Mouse (Mus musculus): ENCODE measurements at regions not wholly inside any gene's neighbourhood (a gene's known extent, or its start where the extent isn't known, plus 50 kb on each side); places are given as distances from the start of the nearest gene placed in this dataset.
A peak's percentile ranks its signal among the peaks of the same experiment; 100 is the strongest.

DNA sequence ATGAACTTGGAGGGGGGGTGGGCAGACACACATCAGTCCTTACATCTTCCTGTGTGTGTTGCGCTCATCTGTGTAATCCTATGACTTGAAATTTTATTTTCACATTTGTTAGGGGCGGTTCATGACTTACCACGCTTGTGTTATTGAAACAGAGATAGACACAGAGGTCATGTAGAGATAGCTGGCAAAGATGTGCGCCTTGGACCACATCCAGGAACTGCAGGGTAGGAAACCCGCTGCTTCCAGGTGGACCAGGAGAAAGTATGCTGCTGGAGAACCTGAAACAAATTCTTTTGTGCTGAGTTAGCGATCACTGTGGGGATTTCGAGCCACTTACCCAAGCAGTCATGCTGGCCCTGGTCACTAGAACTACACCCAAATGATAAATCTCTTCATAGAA is 89.1 kb downstream of the Kcnj2 start:
- DNase-seq: no peak

DNA sequence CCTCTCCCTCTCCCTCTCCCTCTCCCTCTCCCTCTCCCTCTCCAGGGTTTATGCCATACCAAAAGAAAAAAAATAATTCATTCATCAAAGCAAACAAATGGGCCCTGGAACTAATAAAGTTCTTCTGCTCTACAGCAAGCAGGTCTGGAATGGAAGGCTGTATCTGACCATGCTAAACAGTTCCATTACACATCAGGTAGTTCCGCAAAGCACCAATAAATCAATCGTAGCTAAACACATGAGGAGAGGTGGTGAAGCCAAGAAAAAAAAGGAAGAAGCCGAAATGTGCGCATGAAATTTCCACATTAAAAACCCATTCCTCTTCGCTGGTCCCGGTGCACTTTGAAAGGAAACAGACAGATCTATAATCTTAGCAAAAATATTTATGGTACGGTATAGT is 89.8 kb downstream of the Kcnj2 start:
- no peak for DNase-seq

DNA sequence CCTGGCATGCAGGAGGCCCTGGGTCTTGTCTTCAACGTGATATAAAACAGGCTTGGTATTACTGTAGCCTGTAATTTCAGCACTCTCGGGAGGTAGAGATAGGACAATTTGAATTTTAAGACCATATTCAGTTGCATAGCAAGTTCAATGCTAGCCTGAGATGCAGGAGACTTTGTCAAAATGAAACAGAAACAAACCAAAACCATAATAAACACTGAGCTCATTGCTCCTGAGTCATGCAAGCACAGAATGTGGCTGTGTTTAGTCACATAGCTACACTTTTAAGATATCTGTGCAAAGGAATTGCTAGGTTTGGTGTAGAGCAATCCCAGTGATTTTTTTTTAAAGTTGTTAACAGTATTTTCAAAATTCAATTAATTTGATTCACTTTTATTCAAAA is 93.3 kb downstream of the Kcnj2 start:
- no peak for DNase-seq

DNA sequence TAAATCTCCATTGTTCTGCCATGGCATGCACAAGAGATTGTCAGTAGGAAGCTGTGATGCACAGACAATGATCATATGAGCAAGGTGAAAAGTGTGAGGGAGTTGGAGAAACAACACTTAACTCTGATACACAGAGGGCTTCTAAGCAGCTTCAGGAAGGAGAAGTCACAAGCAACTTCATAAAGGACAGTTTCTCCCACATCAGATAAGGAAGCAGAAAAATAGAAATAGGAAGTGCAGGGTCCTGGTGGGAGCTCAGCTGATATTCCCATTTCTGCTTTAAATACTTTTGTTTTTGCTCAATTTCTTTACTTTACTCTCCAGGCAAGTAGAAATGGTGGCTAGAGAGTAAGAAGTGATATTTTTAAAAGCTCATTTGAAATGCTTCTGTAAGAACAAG is 98.9 kb downstream of the Kcnj2 start:
- DNase-seq: no peak

DNA sequence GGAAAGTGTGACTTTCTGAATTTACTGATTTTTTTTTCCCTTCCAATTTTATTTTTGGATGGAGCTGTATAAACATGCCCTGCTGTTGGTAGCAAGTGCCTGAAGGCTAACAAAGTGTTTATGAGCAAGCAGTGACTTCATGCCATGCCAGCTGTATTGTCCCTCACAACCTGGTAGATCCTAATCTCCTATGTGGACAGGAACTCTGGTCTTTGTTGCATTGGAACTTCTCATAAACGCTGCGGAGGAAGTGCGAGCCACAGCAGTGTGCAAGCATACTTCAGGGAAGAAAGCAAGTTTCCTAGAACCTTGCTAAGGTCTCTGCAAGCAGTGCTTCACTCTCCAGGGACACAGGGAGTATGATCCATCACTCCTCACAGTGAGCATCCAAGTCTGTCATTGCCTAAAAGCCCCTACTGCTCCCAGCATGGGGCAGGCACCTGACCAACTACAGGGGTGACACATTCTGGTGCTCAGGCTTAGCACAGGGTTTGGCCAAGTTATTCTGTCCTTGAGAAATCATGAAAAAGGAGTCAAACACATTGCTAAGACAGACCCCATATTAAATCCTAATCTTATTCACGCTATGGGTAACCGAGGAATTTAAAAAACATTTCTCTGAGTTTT is 104.3 kb downstream of the Kcnj2 start:
- DNase-seq: no peak

DNA sequence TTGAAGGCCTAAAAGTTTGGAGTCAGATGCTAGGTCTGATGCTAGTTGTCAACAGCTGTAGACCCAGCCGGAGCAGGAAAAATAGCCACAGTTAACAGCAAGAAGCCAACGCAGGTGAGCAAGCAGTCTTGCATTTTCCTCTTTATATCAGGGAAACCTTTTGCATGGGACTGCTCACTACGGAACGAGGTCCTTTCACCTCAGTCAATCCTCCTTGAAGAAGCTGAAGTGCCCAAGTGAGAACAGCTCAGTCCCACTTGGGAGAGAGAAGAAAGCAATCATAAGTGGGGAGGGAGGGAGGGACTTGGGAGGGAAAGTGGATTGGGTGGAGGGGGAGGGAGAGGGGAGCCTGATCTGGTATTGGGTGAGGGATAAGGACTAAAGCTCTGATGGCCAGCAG is 107.6 kb downstream of the Kcnj2 start:
- no peak for DNase-seq

DNA sequence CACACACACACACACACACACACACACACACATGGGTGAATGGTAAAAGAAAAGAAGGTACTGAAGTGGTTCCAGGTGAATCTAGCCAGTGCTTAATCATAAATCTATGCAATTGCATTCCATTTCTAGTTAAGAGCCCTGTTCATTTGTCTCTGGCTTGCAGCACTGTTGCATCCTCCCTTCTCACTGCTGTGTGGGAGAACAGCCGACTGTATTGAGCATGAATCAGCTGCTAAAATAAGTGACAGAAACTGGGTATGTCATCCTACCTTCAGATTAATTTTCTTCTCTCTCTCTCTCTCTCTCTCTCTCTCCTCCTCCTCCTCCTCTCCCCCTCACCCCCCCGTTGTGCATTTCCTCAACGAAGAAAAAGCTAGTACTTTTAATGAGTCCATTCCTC is 109.6 kb downstream of the Kcnj2 start:
- DNase-seq: peak; percentile 34

DNA sequence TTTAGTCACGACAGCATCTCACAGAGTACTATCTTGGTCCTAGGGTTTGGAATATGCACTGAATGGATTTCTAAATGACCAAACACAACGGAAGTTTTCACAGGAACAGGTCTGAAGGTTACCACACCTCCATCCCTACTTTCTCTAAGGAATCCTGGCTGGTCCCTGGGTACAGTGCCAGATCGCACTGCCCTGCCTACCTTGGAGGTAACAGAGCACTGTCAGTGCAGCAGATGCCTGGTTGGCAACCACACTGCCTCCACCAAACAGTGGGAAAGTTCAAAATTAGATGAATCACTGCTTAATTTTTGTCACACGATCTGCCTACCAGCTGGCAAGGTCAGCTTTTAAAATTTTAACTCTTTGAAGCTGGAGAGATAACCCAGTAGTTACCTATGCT is 111.6 kb downstream of the Kcnj2 start:
- no peak for DNase-seq

DNA sequence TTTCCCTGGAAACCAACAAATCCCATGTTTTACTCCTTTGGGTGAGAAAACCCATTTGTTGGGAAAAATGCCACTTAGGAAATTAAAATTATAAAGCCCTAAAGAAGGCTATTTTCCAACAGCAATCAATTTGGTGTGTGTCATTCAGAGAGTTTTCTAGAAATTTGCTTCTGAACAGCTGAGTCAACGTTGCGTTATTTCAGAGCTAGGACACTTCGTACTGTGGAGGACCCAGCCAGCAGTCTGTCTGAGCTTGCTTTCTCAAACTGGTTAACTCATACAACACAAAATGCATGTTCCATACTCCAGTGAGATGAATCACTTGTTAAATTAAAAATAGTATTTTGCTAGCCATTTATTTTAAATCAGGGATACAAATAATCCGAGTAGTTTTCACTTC is 131.5 kb downstream of the Kcnj2 start:
- DNase-seq: peak; percentile 24

DNA sequence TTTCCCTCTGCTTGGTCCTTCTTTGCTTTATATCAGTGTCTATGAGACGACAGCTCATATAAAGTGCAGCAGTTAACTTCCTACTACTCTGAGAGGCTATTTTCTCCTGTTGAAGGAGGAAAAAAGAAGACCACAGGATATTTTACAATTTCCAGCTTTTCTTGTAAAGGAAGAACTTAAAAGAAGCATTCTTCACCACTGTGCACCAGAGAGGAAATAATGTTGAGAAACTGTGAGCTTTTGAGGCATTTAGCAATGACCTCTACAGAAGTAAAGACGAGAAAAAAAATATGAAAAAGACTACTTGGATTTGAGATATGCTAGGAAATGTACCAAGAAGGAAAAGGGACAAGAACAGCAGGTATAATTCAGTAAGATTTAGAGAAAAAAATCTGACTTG is 134.5 kb downstream of the Kcnj2 start:
- no peak for DNase-seq

DNA sequence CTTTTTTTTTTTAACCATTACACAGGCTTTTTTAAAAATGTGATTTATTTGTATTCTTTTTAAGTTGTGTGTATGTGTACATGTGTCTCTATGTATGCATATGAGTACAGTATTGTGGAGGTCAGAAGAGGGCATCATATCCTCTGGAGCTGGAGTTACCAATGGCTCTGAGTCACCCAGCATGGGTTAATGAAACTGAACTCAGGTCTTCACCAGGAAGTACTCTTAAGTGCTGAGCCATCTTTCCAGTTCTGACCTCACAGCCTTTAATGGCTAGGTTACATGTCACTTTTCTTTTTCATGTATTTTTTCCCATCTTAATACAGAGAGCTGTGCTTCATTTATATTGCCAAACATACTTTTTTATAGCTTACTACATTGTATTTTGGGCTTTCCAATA is 136.8 kb downstream of the Kcnj2 start:
- no peak for DNase-seq

DNA sequence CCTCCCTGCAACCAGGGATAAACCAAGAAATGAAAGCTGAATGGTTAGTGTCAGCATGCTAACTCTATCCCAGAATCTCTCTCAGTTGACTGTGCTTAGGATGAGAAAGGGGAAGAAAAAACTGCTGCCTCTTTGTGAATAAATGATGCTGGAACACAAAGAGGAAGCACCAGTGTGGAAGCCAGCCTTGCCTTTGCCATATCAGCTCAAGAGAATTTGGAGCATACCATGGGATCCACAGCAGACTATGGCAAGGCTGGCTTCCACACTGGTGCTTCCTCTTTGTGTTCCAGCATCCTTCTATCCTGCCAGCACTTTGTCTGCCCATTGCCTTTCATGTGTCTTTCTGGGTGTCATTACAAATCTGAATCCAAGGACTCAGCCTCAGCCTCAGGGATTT is 144.6 kb downstream of the Kcnj2 start:
- no peak for DNase-seq

DNA sequence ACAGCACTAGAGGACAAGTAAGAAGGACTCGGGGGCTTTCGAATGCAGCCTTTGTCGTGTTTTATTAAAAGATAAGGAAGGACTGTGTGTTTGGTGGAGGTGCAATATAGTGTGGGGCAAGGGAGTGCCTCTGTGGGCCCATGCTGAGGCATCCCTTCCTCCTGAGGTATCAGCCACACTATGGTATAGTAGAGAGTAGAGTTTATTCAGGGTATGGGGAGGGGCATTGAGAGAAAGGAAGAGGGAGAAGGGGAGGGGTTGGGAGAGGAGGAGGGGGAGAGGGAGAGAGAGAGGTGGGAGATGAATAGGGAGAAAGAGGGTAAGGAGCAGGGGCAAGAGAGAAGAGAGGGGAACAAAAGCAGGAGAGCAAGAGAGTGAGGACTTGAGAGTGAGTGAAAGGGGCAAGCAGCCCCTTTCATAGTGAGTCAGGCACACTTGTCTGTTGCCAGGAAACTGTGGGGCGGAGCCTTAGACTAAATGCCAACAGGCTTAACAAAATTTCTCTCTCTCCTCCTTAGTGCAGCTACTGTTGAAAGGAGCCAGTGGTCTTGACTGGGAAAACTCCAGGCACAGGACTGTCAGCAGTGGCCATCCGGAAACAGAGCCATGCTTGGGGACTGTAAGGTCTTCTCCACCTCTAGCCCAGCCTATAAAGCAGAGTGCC is 146.2 kb downstream of the Kcnj2 start:
- DNase-seq: no peak

DNA sequence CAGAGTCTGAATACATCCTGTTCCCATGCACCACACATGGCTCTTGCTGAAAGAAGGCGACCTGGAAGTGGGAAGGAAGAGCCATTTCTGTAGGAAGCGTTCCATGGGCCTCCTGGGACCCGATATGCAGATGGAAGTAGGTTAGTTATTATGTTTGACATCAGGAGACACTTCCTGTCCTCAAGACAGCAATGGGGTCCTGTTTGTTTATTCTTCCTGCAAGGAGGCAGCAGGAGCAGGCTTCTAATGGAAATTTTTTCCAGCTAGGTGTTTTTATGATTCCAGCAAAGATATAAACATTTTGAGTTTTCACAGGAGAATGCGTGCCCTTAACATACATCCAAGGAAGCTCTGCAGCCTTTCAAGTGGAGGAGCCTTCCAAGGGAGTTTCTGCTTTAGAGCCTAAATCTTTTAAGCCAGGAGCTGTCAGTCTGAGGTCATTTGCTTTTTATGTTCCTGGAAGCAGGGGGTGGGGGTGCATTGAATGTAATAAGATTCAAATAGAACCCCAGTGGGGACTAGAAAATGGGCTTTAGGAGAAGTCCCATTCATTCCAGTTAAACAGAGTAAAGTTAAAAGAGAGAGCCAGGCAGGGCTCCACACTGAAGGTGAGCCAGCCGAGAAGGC is 146.9 kb downstream of the Kcnj2 start:
- no peak for DNase-seq

DNA sequence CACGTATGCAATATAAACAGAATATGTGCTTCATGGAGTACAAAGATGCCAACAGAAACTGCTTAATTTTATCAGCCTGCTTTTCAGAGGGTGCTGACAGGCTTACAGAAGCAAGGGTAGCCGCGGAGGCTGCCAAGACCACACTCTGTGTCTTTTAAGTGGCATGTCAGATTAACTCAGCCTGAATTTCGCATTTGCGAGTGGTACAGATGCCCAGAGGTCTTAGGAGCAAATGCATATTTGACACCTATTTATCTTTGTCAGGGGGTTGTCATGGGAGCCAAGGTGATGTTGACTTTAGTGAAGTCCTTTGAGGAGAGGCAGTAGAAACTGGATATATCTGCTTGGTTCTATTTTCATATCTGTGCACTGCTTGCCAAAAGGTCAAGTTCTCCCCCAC is 149.0 kb downstream of the Kcnj2 start:
- no peak for DNase-seq

DNA sequence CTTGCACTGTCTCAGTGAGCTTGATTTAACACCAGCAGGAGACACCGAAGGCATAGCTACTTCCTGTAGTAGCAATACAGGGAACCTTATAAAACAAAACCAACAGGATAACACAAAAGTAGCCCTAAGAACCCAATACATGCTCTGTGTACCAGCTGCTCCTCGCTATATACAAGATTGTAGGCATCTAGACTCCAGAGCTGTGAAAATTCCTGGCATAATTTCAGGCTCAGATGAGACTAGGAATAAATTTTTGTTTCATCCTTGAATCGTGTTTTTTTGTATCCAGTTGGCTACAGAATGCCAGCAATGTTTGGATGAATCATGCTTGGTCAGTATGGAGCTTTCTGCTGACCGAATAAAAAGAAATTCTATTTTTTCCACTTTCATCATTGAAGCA is 157.9 kb downstream of the Kcnj2 start:
- DNase-seq: no peak

DNA sequence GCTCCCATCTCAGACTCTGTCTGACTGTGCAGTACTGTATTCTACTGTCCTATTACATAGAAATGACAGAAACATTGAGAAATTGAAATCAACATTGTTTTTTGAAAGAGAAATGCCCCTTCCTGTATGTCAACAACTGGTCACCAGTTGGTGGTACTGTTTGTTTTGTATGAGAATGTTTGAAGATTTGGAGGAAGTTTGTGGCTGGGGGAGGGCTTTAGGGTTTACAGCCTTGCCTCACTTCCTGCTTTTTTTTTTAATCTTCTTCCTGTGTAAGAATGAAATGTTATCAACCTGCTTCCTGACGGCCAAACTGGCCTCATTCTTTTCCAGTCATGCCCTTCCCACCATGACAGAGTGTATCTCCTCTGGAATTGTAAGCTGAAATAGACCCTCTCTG is 161.3 kb downstream of the Kcnj2 start:
- no peak for DNase-seq

DNA sequence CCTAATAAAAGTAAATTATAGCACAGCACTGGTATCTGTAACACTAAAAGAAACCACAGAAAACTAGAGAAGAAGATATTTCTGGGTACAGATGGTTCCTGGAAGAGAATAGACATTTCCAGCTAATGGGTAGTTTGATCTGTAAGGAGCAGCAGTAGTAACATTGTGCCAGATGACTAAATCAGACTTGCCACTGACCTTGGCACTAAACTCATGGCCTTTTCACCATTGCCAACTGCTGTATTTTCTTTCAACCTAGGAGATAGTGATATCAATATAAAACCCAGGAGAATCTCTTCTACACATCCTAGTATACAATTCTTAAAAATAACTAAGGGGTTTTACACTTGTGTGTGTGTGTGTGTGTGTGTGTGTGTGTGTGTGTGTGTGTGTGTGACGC is 170.8 kb downstream of the Kcnj2 start:
- DNase-seq: no peak

DNA sequence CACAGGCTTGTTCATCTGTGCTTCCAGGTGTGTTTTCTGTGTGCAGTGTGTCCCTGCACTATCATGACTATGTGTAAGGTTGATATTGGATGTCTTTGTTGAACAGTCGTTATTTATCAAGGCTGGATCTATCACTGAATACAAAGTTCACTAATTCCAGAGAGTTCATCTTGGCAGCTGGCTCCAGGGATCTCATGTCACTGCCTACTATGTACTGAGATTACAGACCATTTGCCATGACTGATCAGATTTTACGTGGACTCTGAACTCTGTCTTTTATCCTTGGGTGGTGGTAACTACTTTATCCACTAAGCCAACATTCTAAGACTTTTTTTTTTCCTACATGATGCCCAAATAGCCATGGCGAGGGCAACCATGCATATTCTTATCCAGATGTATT is 173.8 kb downstream of the Kcnj2 start:
- DNase-seq: no peak

DNA sequence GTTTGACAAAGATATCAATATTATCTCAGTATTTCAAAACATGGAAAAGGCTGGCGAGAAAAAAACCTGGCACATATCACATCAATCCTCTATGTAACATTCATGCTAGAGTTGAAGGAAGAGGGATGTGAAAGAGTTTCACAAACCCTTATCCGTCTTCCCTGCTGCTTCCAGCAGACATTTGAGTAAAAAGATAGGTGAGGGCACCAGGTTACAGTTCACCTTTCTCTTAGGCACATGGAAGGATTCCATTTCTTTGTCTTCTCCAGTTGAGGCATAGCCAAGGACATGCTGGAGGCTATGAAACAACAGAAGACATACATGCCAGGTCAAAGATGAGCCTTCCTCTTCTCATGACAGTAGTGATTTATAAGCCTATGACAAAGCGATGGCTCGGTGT is 186.3 kb downstream of the Kcnj2 start:
- DNase-seq: no peak

DNA sequence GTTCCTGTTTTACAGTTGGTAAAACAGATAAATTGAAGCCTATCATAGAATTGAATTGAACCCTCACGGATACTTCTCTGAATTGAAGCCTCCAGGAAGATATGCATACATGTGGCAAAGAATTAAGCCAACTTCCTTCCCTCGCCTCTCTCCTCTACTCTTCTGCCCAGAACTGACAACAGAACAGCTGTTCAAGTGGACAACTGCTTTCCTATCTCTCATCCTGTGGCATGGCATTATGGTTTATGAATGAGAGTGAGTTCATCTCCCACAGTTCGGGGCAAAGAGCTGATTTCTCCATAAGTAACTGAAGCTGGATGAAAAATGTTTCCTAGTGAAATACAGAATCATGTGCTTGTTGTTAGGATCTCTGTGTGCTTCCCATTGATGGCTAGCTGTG is 190.6 kb downstream of the Kcnj2 start:
- no peak for DNase-seq

DNA sequence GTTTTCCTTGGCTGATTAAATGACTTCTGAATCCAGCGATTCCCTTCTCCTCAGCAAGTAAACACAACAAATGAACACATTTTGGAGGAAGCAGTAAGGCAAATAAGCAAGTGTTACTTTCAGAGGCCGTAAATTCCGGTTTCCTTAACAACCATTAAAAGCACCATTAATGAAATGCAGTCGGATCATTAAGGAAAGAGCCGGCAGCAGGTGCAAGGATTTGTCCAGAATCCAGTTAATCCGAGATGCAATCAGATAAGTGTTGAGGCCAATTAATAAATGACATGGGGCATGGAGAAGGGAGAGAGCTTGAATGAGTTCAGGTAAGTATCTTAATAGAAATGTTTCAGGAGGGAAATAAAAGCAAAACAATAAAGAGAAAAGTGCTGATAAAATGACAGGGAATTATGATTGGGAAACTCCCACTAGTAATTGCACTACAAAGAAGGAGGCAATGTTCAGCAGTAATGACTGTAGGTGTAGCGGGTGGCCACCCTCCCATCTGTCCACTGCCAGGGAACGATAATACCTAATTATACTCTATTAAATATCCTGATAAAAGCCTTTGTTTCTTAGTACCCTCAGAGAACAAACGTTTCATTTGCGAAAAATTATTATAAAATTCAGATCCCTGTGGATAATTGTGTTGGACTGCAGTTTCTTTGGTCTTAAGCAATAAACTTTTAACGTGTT is 194.9 kb downstream of the Kcnj2 start:
- DNase-seq: no peak

DNA sequence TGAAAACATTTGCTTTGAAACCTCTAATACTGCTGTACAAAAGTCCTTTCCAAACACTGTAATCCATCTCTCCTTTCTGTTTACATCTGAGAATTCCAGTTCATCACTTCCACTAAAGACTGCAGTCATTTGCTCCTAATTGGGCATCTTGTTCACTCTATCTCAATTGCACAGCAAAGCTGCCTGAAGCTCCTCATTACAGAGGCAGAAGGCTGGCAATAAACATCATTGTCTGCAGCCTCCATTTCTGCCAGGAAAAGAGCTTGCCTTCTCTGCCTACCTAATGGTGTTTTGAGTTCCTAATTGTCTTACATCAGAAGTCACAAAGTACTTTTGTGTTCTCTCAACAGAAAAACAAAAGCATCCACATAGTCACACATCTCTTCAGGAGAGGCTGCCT is 207.7 kb downstream of the Kcnj2 start:
- DNase-seq: no peak

DNA sequence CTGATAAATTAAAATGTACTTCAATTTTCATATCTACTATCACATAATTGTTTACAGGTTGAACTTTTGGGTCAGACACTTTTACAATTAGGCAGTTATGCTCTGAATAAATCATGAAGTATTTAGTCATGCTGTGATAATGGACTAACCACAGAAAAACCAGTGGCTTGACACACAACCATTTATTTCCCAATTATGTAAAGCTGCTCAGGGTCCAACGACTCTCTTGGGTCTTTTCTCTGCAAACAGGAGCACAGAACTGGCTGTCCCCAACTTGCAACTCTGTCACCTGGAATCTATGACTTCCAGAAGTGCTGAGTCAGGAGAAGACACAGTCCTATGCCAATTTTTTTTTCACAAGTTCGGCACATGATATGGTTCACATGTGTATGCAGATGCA is 214.8 kb downstream of the Kcnj2 start:
- DNase-seq: no peak
